Mouse (Mus musculus) forebrain, postnatal 0 days (tissue): ENCODE results near the gene Map3k5. TPM values are rescaled to one million over a fixed set of nuclear protein-coding genes. Genes with fewer than 3 reads are reported as not detected.

Source experiments
- ATAC-seq: fragments of 200-750 bp; cut with Nextera tagmentation; 2 replicates; pipeline ENCODE4 v1.8.0; 2017; ENCODE audit warnings: mild to moderate bottlenecking, moderate library complexity
- DNase-seq: peaks from one replicate; pipeline ENCODE4 v3.0.0-alpha.2; 2015
- H3K27ac ChIP-seq: fragments of 300-500 bp; sonication (generic); 2 replicates; pipeline ENCODE4 v1.5.1; 2014; ENCODE audit warnings: low read depth, mild to moderate bottlenecking, antibody characterized with exemption, low read length, moderate library complexity, mixed read lengths
- H3K27me3 ChIP-seq: fragments of 300-500 bp; sonication (generic); 2 replicates; pipeline ENCODE4 v1.6.1; 2014; ENCODE audit warnings: mild to moderate bottlenecking, low read length, mixed read lengths; ENCODE audit not compliant: insufficient read depth
- H3K36me3 ChIP-seq: fragments of 300-500 bp; sonication (generic); 2 replicates; pipeline ENCODE4 v1.6.1; 2014; ENCODE audit warnings: mild to moderate bottlenecking, moderate library complexity; ENCODE audit not compliant: insufficient read depth
- H3K4me1 ChIP-seq: fragments of 300-500 bp; sonication (generic); 2 replicates; pipeline ENCODE4 v1.6.1; 2014; ENCODE audit warnings: antibody characterized with exemption; ENCODE audit not compliant: insufficient read depth
- H3K4me2 ChIP-seq: fragments of 300-500 bp; sonication (generic); 2 replicates; pipeline ENCODE4 v1.6.1; 2014; ENCODE audit warnings: low read depth, mild to moderate bottlenecking, moderate library complexity
- H3K4me3 ChIP-seq: fragments of 300-500 bp; sonication (generic); 2 replicates; pipeline ENCODE4 v1.5.1; 2014; ENCODE audit warnings: low read depth, low read length, mixed read lengths
- H3K9ac ChIP-seq: fragments of 300-500 bp; sonication (generic); 2 replicates; pipeline ENCODE4 v1.6.1; 2014; ENCODE audit warnings: mild to moderate bottlenecking
- H3K9me3 ChIP-seq: fragments of 300-500 bp; sonication (generic); 2 replicates; pipeline ENCODE4 v1.6.1; 2016; ENCODE audit warnings: low read length
- CTCF ChIP-seq: sonication (generic); IDR thresholded peaks from 2 replicates; pipeline ENCODE4 v1.5.1; 2016; ENCODE audit warnings: antibody characterized with exemption, control low read depth, low read depth
- WGBS: fragments of 180-500 bp; shearing (Covaris S2); extraction: QIAGEN DNeasy Blood & Tissue Kit; methylation state at CpG from one replicate; pipeline ENCODE4 v1.1.7; 2014; 5-methylcytosine and 5-hydroxymethylcytosine counted together
- polyA plus RNA-seq: library from polyadenylated mRNA; unstranded; fragments of >200 nt; fragmentation: Nextera tagmentation; extraction: Ambion mirVana; gene quantifications from 2 replicates; pipeline ENCODE4 v1.2.1, GENCODE M21; 2015
- total RNA-seq: library from RNA; depleted of rRNA; stranded (reverse); fragments of >200 nt; gene quantifications from 2 replicates; pipeline ENCODE4 v1.2.3, GENCODE M21; 2014

Gene Map3k5
- total and polyA plus RNA-seq, 2 experiments from 2014 or later: 1.3 to 5.8 TPM

- no peak for TF ChIP-seq CTCF
- DNase-seq: no peak
- WGBS: 93% methylated on average over 1 of the region's 1 CpGs
- Histone ChIP-seq H3K4me2 (no peak overlapping the region), H3K9ac (no peak overlapping the region), H3K36me3 (no peaks in the 10 kb centered on the region), H3K9me3 (no peaks in the 10 kb centered on the region), H3K4me1 (no peaks in the 10 kb centered on the region), H3K27ac (no peak overlapping the region), H3K27me3 (no peaks in the 10 kb centered on the region), H3K4me3 (no peak overlapping the region)
- no peak for ATAC-seq
These were observed 131.9 kb downstream of the Map3k5 start for GRCm38 (mm10) chr10:20066069-20066665.

GRCm38 (mm10) chr10:20069771-20070460 lies 135.6 kb downstream of the Map3k5 start:
- DNase-seq (no peak), ATAC-seq (no peak)
- Histone ChIP-seq H3K9ac (no peak overlapping the region), H3K4me1 (no peaks in the 10 kb centered on the region), H3K4me3 (no peak overlapping the region), H3K4me2 (no peak overlapping the region), H3K9me3 (no peaks in the 10 kb centered on the region), H3K27me3 (no peaks in the 10 kb centered on the region), H3K36me3 (no peaks in the 10 kb centered on the region), H3K27ac (no peak overlapping the region)
- WGBS: 89% methylated on average over 11 of the region's 11 CpGs
- no peak for TF ChIP-seq CTCF

DNA sequence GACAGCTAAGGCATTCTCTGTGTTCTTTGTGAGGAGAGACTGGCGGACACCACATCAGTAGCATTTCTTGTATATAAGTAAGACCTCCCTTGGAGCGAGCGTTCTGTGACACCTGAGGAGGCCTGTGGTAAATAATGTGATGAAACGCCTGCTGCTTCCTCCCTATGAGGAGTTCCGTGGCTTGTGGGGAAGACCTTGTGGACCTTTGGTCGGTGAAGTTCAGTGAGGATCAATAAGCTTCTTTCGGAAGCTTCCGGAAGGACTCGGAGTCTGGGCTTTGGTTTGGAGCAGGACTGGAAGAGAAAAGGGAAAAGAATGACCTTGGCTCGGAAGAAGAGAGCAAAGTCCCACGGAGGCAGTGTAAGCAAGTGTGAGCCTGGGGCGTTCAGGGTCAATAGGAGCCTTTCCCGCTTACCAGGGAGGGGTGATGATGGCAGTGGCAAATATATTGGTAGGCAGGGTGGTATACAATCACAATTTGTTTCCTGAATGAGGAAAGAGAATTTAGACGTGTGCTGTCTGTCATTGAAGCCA lies 136.4 kb downstream of the Map3k5 start:
- DNase-seq (no peak), ATAC-seq (no peak)
- no peaks in the 10 kb centered on the region for H3K36me3 ChIP-seq
- no peaks in the 10 kb centered on the region for H3K27me3 ChIP-seq
- no peak for TF ChIP-seq CTCF
- no peak overlapping the region for H3K4me3 ChIP-seq
- no peaks in the 10 kb centered on the region for H3K4me1 ChIP-seq
- H3K4me2 ChIP-seq: no peak overlapping the region
- 87% methylated on average over 14 of the region's 14 CpGs for WGBS
- H3K9me3 ChIP-seq: no peaks in the 10 kb centered on the region
- H3K9ac ChIP-seq: no peak overlapping the region
- no peak overlapping the region for H3K27ac ChIP-seq

GRCm38 (mm10) chr10:20071716-20072115 lies 137.4 kb downstream of the Map3k5 start:
- H3K9ac ChIP-seq: no peak overlapping the region
- no peak for TF ChIP-seq CTCF
- no peaks in the 10 kb centered on the region for H3K4me1 ChIP-seq
- H3K9me3 ChIP-seq: no peaks in the 10 kb centered on the region
- DNase-seq (no peak), ATAC-seq (no peak)
- 83% methylated on average over 6 of the region's 6 CpGs for WGBS
- no peak overlapping the region for H3K4me3 ChIP-seq
- no peak overlapping the region for H3K4me2 ChIP-seq
- H3K27me3 ChIP-seq: no peaks in the 10 kb centered on the region
- H3K36me3 ChIP-seq: no peaks in the 10 kb centered on the region
- H3K27ac ChIP-seq: no peak overlapping the region

DNA sequence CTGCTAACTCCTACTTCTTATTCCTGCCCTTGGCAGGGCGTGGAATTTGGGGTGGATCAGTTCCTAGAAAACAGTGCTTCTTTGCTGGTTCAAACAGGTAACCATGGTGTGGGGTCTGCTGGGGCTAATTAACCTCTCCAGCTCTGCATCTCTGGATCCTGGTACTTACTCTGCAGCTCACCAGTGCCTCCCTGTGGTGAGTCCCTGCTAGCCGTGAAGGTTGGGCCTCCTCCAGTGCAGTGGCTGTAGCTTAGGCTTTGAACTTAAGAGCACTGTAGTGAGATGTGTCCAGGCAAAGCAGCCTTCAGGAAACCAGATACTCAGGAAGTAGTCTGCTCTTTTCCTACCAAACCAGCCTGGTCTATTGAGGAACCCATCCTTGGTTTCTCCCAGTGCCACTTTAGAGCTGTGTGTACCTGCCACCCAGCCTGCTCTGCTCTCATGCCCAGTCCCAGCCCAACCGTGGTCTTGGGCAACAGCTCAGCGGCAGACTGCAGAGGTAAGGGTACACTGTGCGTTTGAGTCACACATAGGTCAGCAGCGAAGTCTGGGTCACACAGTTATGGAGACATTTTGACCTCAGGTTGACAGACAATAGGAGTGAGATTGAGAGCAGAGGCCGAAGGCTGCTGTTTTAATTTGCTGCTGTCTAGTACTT lies 139.1 kb downstream of the Map3k5 start:
- peak; percentile 81 for TF ChIP-seq CTCF
- H3K27ac ChIP-seq: no peak overlapping the region
- H3K36me3 ChIP-seq: no peaks in the 10 kb centered on the region
- H3K4me2 ChIP-seq: no peak overlapping the region
- no peaks in the 10 kb centered on the region for H3K4me1 ChIP-seq
- 69% methylated on average over 7 of the region's 7 CpGs for WGBS
- ATAC-seq: peak; percentile 65
- DNase-seq: peak; percentile 59
- no peak overlapping the region for H3K4me3 ChIP-seq
- no peaks in the 10 kb centered on the region for H3K9me3 ChIP-seq
- no peak overlapping the region for H3K9ac ChIP-seq
- H3K27me3 ChIP-seq: no peaks in the 10 kb centered on the region

DNA sequence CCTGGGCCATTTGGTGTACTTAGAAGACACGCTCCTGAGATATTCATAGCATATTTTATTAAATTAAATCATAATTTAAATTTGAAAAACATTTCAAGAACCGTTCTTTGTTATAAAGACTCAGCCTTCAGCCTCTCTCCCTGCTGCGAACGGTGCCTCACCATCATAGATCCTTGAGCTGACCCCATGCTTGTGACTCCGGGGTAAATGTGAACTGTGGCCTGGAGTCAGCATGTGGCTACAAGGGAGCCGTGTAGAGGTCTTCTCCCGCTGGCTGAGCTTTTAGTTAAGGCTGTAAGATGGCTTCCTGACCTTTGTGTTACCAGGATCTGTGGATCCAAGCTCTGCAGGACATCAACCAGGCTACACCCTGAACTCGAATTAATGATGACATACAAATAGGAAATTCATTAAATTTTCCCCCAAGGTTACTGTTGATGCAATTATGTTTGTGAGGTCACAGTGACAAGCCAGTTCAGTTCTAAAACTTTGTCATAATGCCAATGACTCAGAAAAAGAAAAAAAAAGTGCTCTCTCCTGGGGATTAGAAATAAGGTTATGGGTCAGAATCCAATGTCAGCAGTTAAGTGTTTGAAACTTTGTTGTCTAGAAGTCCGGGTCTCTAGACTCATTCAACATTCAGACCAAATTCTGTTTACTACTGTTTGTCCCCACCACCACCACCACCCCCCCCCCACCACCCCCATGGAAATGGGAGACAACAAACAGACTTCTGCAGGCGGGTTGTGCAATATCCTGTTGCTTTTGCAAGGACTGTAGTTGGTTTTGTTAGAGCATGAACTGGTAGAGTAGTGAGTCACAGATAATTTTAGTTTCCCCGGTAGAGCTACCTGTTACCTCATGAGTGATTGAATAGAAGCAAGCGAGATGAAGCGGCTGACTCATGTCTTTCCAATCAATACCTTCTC lies 142.5 kb downstream of the Map3k5 start:
- Histone ChIP-seq H3K27me3 (no peaks in the 10 kb centered on the region), H3K9me3 (no peaks in the 10 kb centered on the region), H3K4me1 (no peaks in the 10 kb centered on the region), H3K9ac (no peak overlapping the region), H3K4me3 (no peak overlapping the region), H3K4me2 (no peak overlapping the region), H3K27ac (no peak overlapping the region), H3K36me3 (no peaks in the 10 kb centered on the region)
- WGBS: 77% methylated on average over 13 of the region's 13 CpGs
- ATAC-seq: no peak
- no peak for DNase-seq
- no peak for TF ChIP-seq CTCF
